Mouse (Mus musculus) liver, postnatal 0 days (tissue): Measurements from ENCODE around the gene Fbxl4.

Source experiments
- CTCF ChIP-seq: sonication (generic); IDR thresholded peaks from 2 replicates; pipeline ENCODE4 v1.5.1; 2016; ENCODE audit warnings: antibody characterized with exemption, low read depth
- EP300 ChIP-seq: IDR thresholded peaks from 2 replicates; pipeline ENCODE4 v1.6.1; 2016; ENCODE audit warnings: antibody characterized with exemption, low read depth, mild to moderate bottlenecking

DNA sequence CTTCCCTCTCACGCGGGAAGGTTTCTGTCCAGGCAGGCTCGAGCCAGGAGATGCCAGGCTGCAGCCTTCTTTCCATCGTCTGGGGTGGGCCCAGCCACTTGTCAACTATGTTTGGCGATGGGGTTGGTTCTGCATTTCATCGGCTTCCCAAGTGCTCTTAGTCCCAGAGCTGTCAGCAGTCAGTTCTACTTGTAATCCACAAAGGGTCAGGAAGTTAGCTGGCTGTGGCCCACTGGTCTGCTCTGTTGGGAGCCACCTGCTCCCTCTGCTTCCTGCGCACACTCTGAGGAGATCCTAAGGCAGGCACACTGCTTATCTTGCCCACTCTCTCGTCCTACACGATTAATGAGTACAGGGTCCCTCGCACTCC is 573 bp downstream of the Fbxl4 start:
- TF ChIP-seq CTCF (no peak), EP300 (no peak)
